Mouse (Mus musculus): ENCODE results near the gene Map3k20. TPM values are rescaled to one million over a fixed set of nuclear protein-coding genes. Genes with fewer than 3 reads are reported as not detected.

Map3k20 gene
- polyA plus RNA-seq, 1 experiment: 3.0 TPM

GRCm38 (mm10) chr2:72253882-72254281 is 31.6 kb upstream of the Map3k20 start:
- TF ChIP-seq CTCF (IDR thresholded peaks at IDR 0.05; ENCODE audit: extremely low read depth, insufficient read depth, insufficient read length, insufficient replicate concordance): no peak
- TF ChIP-seq POLR2A (IDR thresholded peaks at IDR 0.05; ENCODE audit: low read depth, low read length): no peak
- Histone ChIP-seq H3K27ac (ENCODE audit: insufficient read depth, low read length) (no peak overlapping the region), H3K36me3 (ENCODE audit: control insufficient read depth, insufficient read depth, low read length) (peaks cover 2% of the 10 kb centered on the region; the same call in 1 of the 2 replicates), H3K4me3 (ENCODE audit: extremely low read depth, insufficient read depth, insufficient read length) (no peak overlapping the region), H3K27me3 (ENCODE audit: control insufficient read depth, insufficient read depth, low read length) (no peaks in the 10 kb centered on the region), H3K4me1 (ENCODE audit: control insufficient read depth, insufficient read depth, insufficient read length) (no peaks in the 10 kb centered on the region)
- 85% methylated on average over 4 of the region's 4 CpGs for WGBS
- no peak for DNase-seq (ENCODE audit: low read depth in 1 of 2, low spot score in 2 of 2)

GRCm38 (mm10) chr2:72254813-72255582 is 30.4 kb upstream of the Map3k20 start:
- 72% methylated on average over 14 of the region's 14 CpGs for WGBS
- Histone ChIP-seq H3K36me3 (ENCODE audit: control insufficient read depth, insufficient read depth, low read length) (peaks cover 2% of the 10 kb centered on the region; the same call in 1 of the 2 replicates), H3K27ac (ENCODE audit: insufficient read depth, low read length) (no peak overlapping the region), H3K4me1 (ENCODE audit: control insufficient read depth, insufficient read depth, insufficient read length) (no peaks in the 10 kb centered on the region), H3K4me3 (ENCODE audit: extremely low read depth, insufficient read depth, insufficient read length) (no peak overlapping the region), H3K27me3 (ENCODE audit: control insufficient read depth, insufficient read depth, low read length) (no peaks in the 10 kb centered on the region)
- TF ChIP-seq POLR2A (IDR thresholded peaks at IDR 0.05; ENCODE audit: low read depth, low read length) (no peak), CTCF (IDR thresholded peaks at IDR 0.05; ENCODE audit: extremely low read depth, insufficient read depth, insufficient read length, insufficient replicate concordance) (no peak)
- DNase-seq (ENCODE audit: low read depth in 1 of 2, low spot score in 2 of 2): no peak

- Histone ChIP-seq H3K27ac (ENCODE audit: insufficient read depth, low read length) (no peak overlapping the region), H3K4me1 (ENCODE audit: control insufficient read depth, insufficient read depth, insufficient read length) (no peaks in the 10 kb centered on the region), H3K4me3 (ENCODE audit: extremely low read depth, insufficient read depth, insufficient read length) (no peak overlapping the region), H3K27me3 (ENCODE audit: control insufficient read depth, insufficient read depth, low read length) (no peaks in the 10 kb centered on the region), H3K36me3 (ENCODE audit: control insufficient read depth, insufficient read depth, low read length) (peaks cover 2% of the 10 kb centered on the region; the same call in 1 of the 2 replicates)
- TF ChIP-seq CTCF (IDR thresholded peaks at IDR 0.05; ENCODE audit: extremely low read depth, insufficient read depth, insufficient read length, insufficient replicate concordance) (no peak), POLR2A (IDR thresholded peaks at IDR 0.05; ENCODE audit: low read depth, low read length) (no peak)
- no peak for DNase-seq (ENCODE audit: low read depth in 1 of 2, low spot score in 2 of 2)
- 51% methylated on average over 1 of the region's 1 CpGs for whole genome bisulfite sequencing
Observed at GRCm38 (mm10) chr2:72260704-72261103, 24.7 kb upstream of the Map3k20 start.

- WGBS: 89% methylated on average over 6 of the region's 6 CpGs
- Histone ChIP-seq H3K27ac (ENCODE audit: insufficient read depth, low read length) (no peak overlapping the region), H3K36me3 (ENCODE audit: control insufficient read depth, insufficient read depth, low read length) (no peaks in the 10 kb centered on the region), H3K27me3 (ENCODE audit: control insufficient read depth, insufficient read depth, low read length) (no peaks in the 10 kb centered on the region), H3K4me3 (ENCODE audit: extremely low read depth, insufficient read depth, insufficient read length) (no peak overlapping the region), H3K4me1 (ENCODE audit: control insufficient read depth, insufficient read depth, insufficient read length) (no peaks in the 10 kb centered on the region)
- TF ChIP-seq POLR2A (IDR thresholded peaks at IDR 0.05; ENCODE audit: low read depth, low read length): no peak
- TF ChIP-seq CTCF (IDR thresholded peaks at IDR 0.05; ENCODE audit: extremely low read depth, insufficient read depth, insufficient read length, insufficient replicate concordance): no peak
- no peak for DNase-seq (ENCODE audit: low read depth in 1 of 2, low spot score in 2 of 2)
Observed at GRCm38 (mm10) chr2:72262814-72263480, 22.5 kb upstream of the Map3k20 start.

GRCm38 (mm10) chr2:72267390-72267789 is 18.0 kb upstream of the Map3k20 start:
- no peak for DNase-seq (ENCODE audit: low read depth in 1 of 2, low spot score in 2 of 2)
- H3K4me1 ChIP-seq (ENCODE audit: control insufficient read depth, insufficient read depth, insufficient read length): no peaks in the 10 kb centered on the region
- H3K27ac ChIP-seq (ENCODE audit: insufficient read depth, low read length): no peak overlapping the region
- no peak overlapping the region for H3K4me3 ChIP-seq (ENCODE audit: extremely low read depth, insufficient read depth, insufficient read length)
- H3K27me3 ChIP-seq (ENCODE audit: control insufficient read depth, insufficient read depth, low read length): no peaks in the 10 kb centered on the region
- H3K36me3 ChIP-seq (ENCODE audit: control insufficient read depth, insufficient read depth, low read length): no peaks in the 10 kb centered on the region
- 96% methylated on average over 6 of the region's 6 CpGs for WGBS
- TF ChIP-seq CTCF (IDR thresholded peaks at IDR 0.05; ENCODE audit: extremely low read depth, insufficient read depth, insufficient read length, insufficient replicate concordance) (no peak), POLR2A (IDR thresholded peaks at IDR 0.05; ENCODE audit: low read depth, low read length) (no peak)

- WGBS: 89% methylated on average over 4 of the region's 4 CpGs
- Histone ChIP-seq H3K36me3 (ENCODE audit: control insufficient read depth, insufficient read depth, low read length) (no peaks in the 10 kb centered on the region), H3K4me1 (ENCODE audit: control insufficient read depth, insufficient read depth, insufficient read length) (no peaks in the 10 kb centered on the region), H3K4me3 (ENCODE audit: extremely low read depth, insufficient read depth, insufficient read length) (no peak overlapping the region), H3K27me3 (ENCODE audit: control insufficient read depth, insufficient read depth, low read length) (no peaks in the 10 kb centered on the region), H3K27ac (ENCODE audit: insufficient read depth, low read length) (no peak overlapping the region)
- TF ChIP-seq CTCF (IDR thresholded peaks at IDR 0.05; ENCODE audit: extremely low read depth, insufficient read depth, insufficient read length, insufficient replicate concordance) (no peak), POLR2A (IDR thresholded peaks at IDR 0.05; ENCODE audit: low read depth, low read length) (no peak)
- DNase-seq (ENCODE audit: low read depth in 1 of 2, low spot score in 2 of 2): no peak
Observed at GRCm38 (mm10) chr2:72269651-72270341, 15.6 kb upstream of the Map3k20 start.
